Comparison of ENCODE assay signal across 8 mouse cellular contexts in the genomic region with DNA sequence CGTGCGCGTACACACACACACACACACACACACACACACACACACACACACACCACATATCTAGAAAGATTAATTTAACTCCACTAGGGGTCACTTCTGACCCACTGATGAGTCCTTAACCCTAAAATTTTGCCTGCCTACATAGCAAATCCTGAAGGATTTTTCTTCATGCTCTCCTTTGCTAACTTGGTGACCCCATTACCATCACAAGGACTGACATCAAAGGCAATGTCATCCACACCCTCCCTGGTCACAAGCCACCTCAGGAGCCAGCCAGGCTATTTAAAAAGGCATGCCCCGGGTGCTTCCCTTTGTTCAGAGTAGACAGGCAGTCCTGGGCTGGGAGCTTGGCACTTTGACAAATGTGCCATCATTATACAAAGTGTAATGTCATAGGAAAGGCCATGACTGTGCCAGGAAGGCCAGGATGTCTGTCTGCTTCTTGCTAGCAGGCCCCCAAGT.
A peak's percentile ranks its signal among the peaks of the same experiment; 100 is the strongest.
DNase-seq lines count a peak whose midpoint lies in the region; ATAC-seq and TF ChIP-seq lines count a peak whose summit lies in the region.

No protein-coding gene starts in this region.

- peak; percentile 1 for DNase-seq in right cerebral cortex, postnatal 4 days
- no peak for DNase-seq in right cerebral cortex, postnatal 25 days
- peak; percentile 13 for DNase-seq in gastrocnemius, adult 2 months
- peak; percentile 6 for DNase-seq in liver, adult 2 months (ENCODE audit: extremely low read depth, low read depth, low spot score)
- DNase-seq in ovary, postnatal 14 days (ENCODE audit: low spot score), result peak; percentile 0
- DNase-seq in spleen, postnatal 14 days (ENCODE audit: low spot score in 2 of 2), result no peak
- no peak for DNase-seq in cerebellum, adult 2 months

- H3K9ac ChIP-seq in hindbrain, embryonic 12.5 days, result no peak overlapping the region
- no peak overlapping the region for H3K9ac ChIP-seq in liver, adult 2 months (ENCODE audit: low read depth, low read length)

- intact Hi-C loops in gastrocnemius, adult 2 months (cut with DNase I), result no loop called here

- WGBS in hindbrain, embryonic 12.5 days, result 72% methylated on average over 4 of the region's 4 CpGs
- WGBS in liver, adult 2 months, result 75% methylated on average over 4 of the region's 4 CpGs
- 51% methylated on average over 4 of the region's 4 CpGs for WGBS in cerebellum, adult 2 months

- peak; percentile 58 for ATAC-seq in hindbrain, embryonic 12.5 days (ENCODE audit: low FRiP score)

- no peaks in the 10 kb centered on the region for H3K4me1 ChIP-seq in hindbrain, embryonic 12.5 days
- H3K4me1 ChIP-seq in liver, adult 2 months (ENCODE audit: control insufficient read depth, insufficient read depth, low read length), result no peaks in the 10 kb centered on the region
- no peaks in the 10 kb centered on the region for H3K4me1 ChIP-seq in cerebellum, adult 2 months (ENCODE audit: control insufficient read depth, insufficient read depth, low read length)

- H3K4me2 ChIP-seq in hindbrain, embryonic 12.5 days (replicated peaks), result no peak overlapping the region

- TF ChIP-seq POLR2A in liver, adult 2 months (IDR thresholded peaks at IDR 0.05; ENCODE audit: extremely low read depth, insufficient read depth, low read length), result no peak
- no peak for TF ChIP-seq POLR2A in cerebellum, adult 2 months (IDR thresholded peaks at IDR 0.05; ENCODE audit: borderline replicate concordance, insufficient read depth, low read length)

- H3K4me3 ChIP-seq in gastrocnemius, adult 2 months, result no peak overlapping the region
- H3K4me3 ChIP-seq in hindbrain, embryonic 12.5 days, result no peak overlapping the region
- H3K4me3 ChIP-seq in liver, adult 2 months (ENCODE audit: insufficient read depth, low read depth, low read length), result no peak overlapping the region
- no peak overlapping the region for H3K4me3 ChIP-seq in cerebellum, adult 2 months (replicated peaks; ENCODE audit: insufficient read depth, low read depth, low read length)

- no peaks in the 10 kb centered on the region for H3K36me3 ChIP-seq in hindbrain, embryonic 12.5 days
- H3K36me3 ChIP-seq in liver, adult 2 months (ENCODE audit: control insufficient read depth, insufficient read depth, low read length), result no peaks in the 10 kb centered on the region

- no peak overlapping the region for H3K27ac ChIP-seq in gastrocnemius, adult 2 months
- no peak overlapping the region for H3K27ac ChIP-seq in hindbrain, embryonic 12.5 days
- no peak overlapping the region for H3K27ac ChIP-seq in liver, adult 2 months (replicated peaks; ENCODE audit: insufficient read depth, low read depth, low read length)
- H3K27ac ChIP-seq in cerebellum, adult 2 months (ENCODE audit: insufficient read depth, low read length), result no peak overlapping the region

- H3K9me3 ChIP-seq in hindbrain, embryonic 12.5 days (replicated peaks), result no peaks in the 10 kb centered on the region

- peak; percentile 23 for TF ChIP-seq CTCF in gastrocnemius, adult 2 months (IDR thresholded peaks at IDR 0.05)
- TF ChIP-seq CTCF in liver, adult 2 months (IDR thresholded peaks at IDR 0.05; ENCODE audit: low read depth, low read length), result no peak
- TF ChIP-seq CTCF in cerebellum, adult 2 months (IDR thresholded peaks at IDR 0.05; ENCODE audit: borderline replicate concordance, insufficient read depth, low read depth, low read length), result no peak

- H3K79me2 ChIP-seq in liver, adult 2 months (ENCODE audit: control insufficient read depth, insufficient read depth, low read length), result no peaks in the 10 kb centered on the region

- no peaks in the 10 kb centered on the region for H3K27me3 ChIP-seq in hindbrain, embryonic 12.5 days
- no peaks in the 10 kb centered on the region for H3K27me3 ChIP-seq in liver, adult 2 months (ENCODE audit: control insufficient read depth, insufficient read depth, low read length)
- no peaks in the 10 kb centered on the region for H3K27me3 ChIP-seq in cerebellum, adult 2 months (ENCODE audit: control insufficient read depth, insufficient read depth, low read length)

Comparison
In these comparisons a context has a peak if more than half of its experiments do, and no peak if none do; other contexts are left out.
1. DNase-seq: peak in right cerebral cortex, postnatal 4 days (single experiment), gastrocnemius, adult 2 months (single experiment), liver, adult 2 months (single experiment) and ovary, postnatal 14 days (single experiment); none in right cerebral cortex, postnatal 25 days (single experiment), spleen, postnatal 14 days (0 of 2) and cerebellum, adult 2 months (0 of 2).